In the genomic region with DNA sequence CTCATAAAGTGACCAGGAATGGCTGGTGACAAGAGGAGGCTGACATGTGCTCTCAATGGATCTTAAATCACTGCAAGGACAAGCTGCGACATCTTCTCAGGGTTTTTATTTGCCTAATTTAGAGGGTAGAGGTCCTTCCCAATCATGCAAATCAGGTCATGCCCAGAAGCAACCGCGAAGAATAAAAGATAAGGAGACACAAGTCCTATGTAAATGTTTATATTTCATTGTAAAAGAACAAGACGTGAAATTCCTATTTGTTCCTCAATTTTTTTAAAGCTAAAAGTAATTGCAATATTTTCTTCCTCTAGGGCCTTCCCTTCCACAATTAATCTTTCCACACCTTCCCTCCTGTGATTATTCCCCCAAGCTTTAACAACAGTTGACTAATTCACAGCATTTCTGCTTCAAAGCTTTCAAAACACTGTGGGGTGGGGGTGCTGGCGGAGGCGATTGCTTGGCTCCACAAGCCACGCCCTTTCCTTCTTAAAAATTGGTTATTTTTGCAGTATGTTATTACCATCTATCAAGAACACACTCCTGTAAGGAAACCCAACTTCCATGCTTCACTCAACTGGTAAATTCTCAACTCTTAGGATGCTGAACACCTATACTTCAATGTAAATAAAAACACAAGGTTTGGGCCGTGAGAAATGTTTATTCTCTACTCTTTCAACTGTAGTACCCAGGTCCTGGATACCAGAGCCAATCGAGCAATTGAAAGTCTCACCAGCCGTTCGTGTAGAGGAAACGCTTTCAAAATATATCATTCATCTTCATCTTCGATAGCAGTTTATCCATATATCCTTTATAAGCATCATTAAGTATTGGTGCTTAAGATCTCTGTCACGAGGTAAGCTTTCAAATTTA, we compare ENCODE assay signal across 9 mouse cellular contexts. TPM values are rescaled to one million over a fixed set of nuclear protein-coding genes. Genes with fewer than 3 reads are reported as not detected.
A peak's percentile ranks its signal among the peaks of the same experiment; 100 is the strongest.
DNase-seq lines count a peak whose midpoint lies in the region; ATAC-seq and TF ChIP-seq lines count a peak whose summit lies in the region.
"Had no signal": no experiment of that assay in that cellular context is flagged by ENCODE, and none has a peak within 500 bp of the region (broad histone marks: within the 10 kb centered on the region; RNA-seq: fewer than 3 reads in every experiment).

No protein-coding gene starts in this region.

- peaks cover 13% of the 10 kb centered on the region for H3K4me1 ChIP-seq in heart, embryonic 11.5 days (ENCODE audit: control insufficient read depth, insufficient read depth, low read length)
- H3K4me1 ChIP-seq in heart, embryonic 16.5 days (ENCODE audit: control insufficient read depth, insufficient read depth, low read length) = peaks cover 20% of the 10 kb centered on the region
- H3K4me1 ChIP-seq in liver, postnatal 0 days (ENCODE audit: insufficient read depth) = peaks cover 26% of the 10 kb centered on the region
- peaks cover 21% of the 10 kb centered on the region for H3K4me1 ChIP-seq in stomach, embryonic 15.5 days

- ATAC-seq in heart, embryonic 11.5 days (replicated peaks; ENCODE audit: insufficient number of reproducible peaks, low FRiP score, low TSS enrichment) = no peak
- no peak for ATAC-seq in heart, embryonic 16.5 days (replicated peaks; ENCODE audit: extremely low read depth, insufficient read depth, low FRiP score)
- ATAC-seq in liver, postnatal 0 days = no peak
- ATAC-seq in stomach, embryonic 15.5 days (ENCODE audit: insufficient read depth, low FRiP score, low read depth) = no peak

- intact Hi-C loops in heart, postnatal 36 days (cut with DNase I) = loop anchor here (1.0 to 2.0 kb wide), 2 partner anchors 37 to 109 kb away; partner anchors contain the start of gene Slc26a8

- no peak for TF ChIP-seq CTCF in liver, postnatal 0 days (IDR thresholded peaks at IDR 0.05; ENCODE audit: low read depth)

- H3K27me3 ChIP-seq in heart, embryonic 11.5 days (ENCODE audit: control insufficient read depth, insufficient read depth, low read length) = no peaks in the 10 kb centered on the region
- H3K27me3 ChIP-seq in heart, embryonic 16.5 days (ENCODE audit: control insufficient read depth, insufficient read depth, low read length) = no peaks in the 10 kb centered on the region
- H3K27me3 ChIP-seq in liver, postnatal 0 days (ENCODE audit: insufficient read depth, low read length) = no peaks in the 10 kb centered on the region
- no peaks in the 10 kb centered on the region for H3K27me3 ChIP-seq in stomach, embryonic 15.5 days (replicated peaks)

- peak overlapping the region; percentile 94 for H3K4me3 ChIP-seq in heart, embryonic 11.5 days (ENCODE audit: low read depth, low read length)
- peak overlapping the region; percentile 80 for H3K4me3 ChIP-seq in heart, embryonic 16.5 days (ENCODE audit: low read length)
- peak overlapping the region; percentile 69 for H3K4me3 ChIP-seq in liver, postnatal 0 days (ENCODE audit: low read depth, low read length)
- peak overlapping the region; percentile 82 for H3K4me3 ChIP-seq in stomach, embryonic 15.5 days (replicated peaks)

- no peak for DNase-seq in heart, postnatal 36 days
- DNase-seq in Muller cell, postnatal 12 days (ENCODE audit: inconsistent ontology term) = peak; percentile 11
- DNase-seq in liver, postnatal 0 days = no peak
- DNase-seq in layer of hippocampus, adult 9-11 months = no peak
- DNase-seq in thymus, postnatal 0 days (ENCODE audit: low spot score) = no peak

- TF ChIP-seq EP300 in liver, postnatal 0 days (IDR thresholded peaks at IDR 0.05; ENCODE audit: low read depth) = peak; percentile 20; the same call in 1 of the 2 replicates

- H3K4me2 ChIP-seq in heart, embryonic 11.5 days = peak overlapping the region; percentile 100
- peak overlapping the region; percentile 99 for H3K4me2 ChIP-seq in heart, embryonic 16.5 days (ENCODE audit: low read depth, low read length)
- peak overlapping the region; percentile 90 for H3K4me2 ChIP-seq in liver, postnatal 0 days (ENCODE audit: low read depth, low read length)
- H3K4me2 ChIP-seq in stomach, embryonic 15.5 days = peak overlapping the region; percentile 97

- no peaks in the 10 kb centered on the region; the same call in 1 of the 2 replicates for H3K9me3 ChIP-seq in heart, embryonic 11.5 days (replicated peaks; ENCODE audit: control insufficient read depth, low read length)
- peaks cover 4% of the 10 kb centered on the region for H3K9me3 ChIP-seq in heart, embryonic 16.5 days (replicated peaks; ENCODE audit: control insufficient read depth, low read length)
- peaks cover 3% of the 10 kb centered on the region; the same call in 1 of the 2 replicates for H3K9me3 ChIP-seq in liver, postnatal 0 days (ENCODE audit: low read length)
- no peaks in the 10 kb centered on the region for H3K9me3 ChIP-seq in stomach, embryonic 15.5 days

- 18% methylated on average over 14 of the region's 14 CpGs for WGBS in heart, embryonic 11.5 days (ENCODE audit: insufficient replicate concordance)
- WGBS in heart, embryonic 16.5 days = 23% methylated on average over 14 of the region's 14 CpGs
- WGBS in liver, postnatal 0 days (ENCODE audit: insufficient replicate concordance) = 9% methylated on average over 14 of the region's 14 CpGs
- WGBS in stomach, embryonic 15.5 days = 7% methylated on average over 14 of the region's 14 CpGs

- H3K36me3 ChIP-seq in heart, embryonic 11.5 days (ENCODE audit: control insufficient read depth, insufficient read depth, low read length) = no peaks in the 10 kb centered on the region
- H3K36me3 ChIP-seq in heart, embryonic 16.5 days (ENCODE audit: control insufficient read depth, insufficient read depth) = no peaks in the 10 kb centered on the region
- H3K36me3 ChIP-seq in liver, postnatal 0 days (replicated peaks; ENCODE audit: insufficient read depth, low read length) = 0 out of 2 replicates have a peak, but pooled peaks cover 3% of the 10 kb centered on the region
- no peaks in the 10 kb centered on the region for H3K36me3 ChIP-seq in stomach, embryonic 15.5 days

- H3K9ac ChIP-seq in heart, embryonic 11.5 days (ENCODE audit: low read depth, low read length) = no peak overlapping the region
- H3K9ac ChIP-seq in heart, embryonic 16.5 days (ENCODE audit: low read length) = peak overlapping the region; percentile 98
- peak overlapping the region; percentile 86 for H3K9ac ChIP-seq in liver, postnatal 0 days (replicated peaks)
- H3K9ac ChIP-seq in stomach, embryonic 15.5 days = no peak overlapping the region

- no peak overlapping the region for H3K27ac ChIP-seq in heart, embryonic 11.5 days (ENCODE audit: low read depth, low read length)
- H3K27ac ChIP-seq in heart, embryonic 16.5 days (ENCODE audit: low read length) = no peak overlapping the region; the same call in 1 of the 2 replicates
- H3K27ac ChIP-seq in liver, postnatal 0 days (ENCODE audit: low read depth) = peak overlapping the region; percentile 95
- peak overlapping the region; percentile 97; the same call in 1 of the 2 replicates for H3K27ac ChIP-seq in stomach, embryonic 15.5 days

RNA-seq across cellular contexts. Expression of gene Brpf3, which starts 1.4 kb away (rescaled TPM):
- polyA plus RNA-seq in heart, embryonic 11.5 days (2014; fragmentation: Nextera tagmentation; extraction: Ambion mirVana) = 12.1 and 13.4 TPM in 2 replicates
- total RNA-seq in heart, postnatal 36 days (2021) = 10 to 100 TPM; 15.9 to 17.3 TPM
- polyA plus RNA-seq in heart, embryonic 16.5 days (2015; fragmentation: Nextera tagmentation; extraction: Ambion mirVana) = 6.7 and 7.2 TPM in 2 replicates
- 33.9 and 35.6 TPM in 2 replicates for polyA plus RNA-seq in liver, postnatal 0 days (2015; fragmentation: Nextera tagmentation; extraction: Ambion mirVana)
- 14.5 and 15.1 TPM in 2 replicates for polyA plus RNA-seq in stomach, embryonic 15.5 days (2015; fragmentation: Nextera tagmentation; extraction: Ambion mirVana)
- polyA plus RNA-seq in thymus, postnatal 0 days (2015; fragmentation: Nextera tagmentation; extraction: Ambion mirVana) = 6.2 and 8.6 TPM in 2 replicates

RNA-seq across cellular contexts. Expression of gene Mapk13, which starts 30.4 kb away (rescaled TPM):
- polyA plus RNA-seq in heart, embryonic 11.5 days (2014; fragmentation: Nextera tagmentation; extraction: Ambion mirVana) = 2.6 and 2.9 TPM in 2 replicates
- under 1 TPM in 1 of 2 experiments, not detected in 1; 0.19 TPM for total RNA-seq in heart, postnatal 36 days (2021)
- 4.3 and 8.8 TPM in 2 replicates for polyA plus RNA-seq in heart, embryonic 16.5 days (2015; fragmentation: Nextera tagmentation; extraction: Ambion mirVana)
- 25.2 and 27.6 TPM in 2 replicates for polyA plus RNA-seq in liver, postnatal 0 days (2015; fragmentation: Nextera tagmentation; extraction: Ambion mirVana)
- polyA plus RNA-seq in stomach, embryonic 15.5 days (2015; fragmentation: Nextera tagmentation; extraction: Ambion mirVana) = 95.5 and 115 TPM in 2 replicates
- polyA plus RNA-seq in thymus, postnatal 0 days (2015; fragmentation: Nextera tagmentation; extraction: Ambion mirVana) = 6.7 and 6.9 TPM in 2 replicates

RNA-seq across cellular contexts. Expression of gene Pnpla1, which starts 58.7 kb away (rescaled TPM):
- 0.06 TPM in 1 of 2 replicates, not detected in the other for polyA plus RNA-seq in heart, embryonic 11.5 days (2014; fragmentation: Nextera tagmentation; extraction: Ambion mirVana)
- not detected for total RNA-seq in heart, postnatal 36 days (2021)
- polyA plus RNA-seq in heart, embryonic 16.5 days (2015; fragmentation: Nextera tagmentation; extraction: Ambion mirVana) = 0.03 TPM in 1 of 2 replicates, not detected in the other
- polyA plus RNA-seq in liver, postnatal 0 days (2015; fragmentation: Nextera tagmentation; extraction: Ambion mirVana) = 0.09 and 0.16 TPM in 2 replicates
- polyA plus RNA-seq in stomach, embryonic 15.5 days (2015; fragmentation: Nextera tagmentation; extraction: Ambion mirVana) = 0.32 and 0.50 TPM in 2 replicates
- polyA plus RNA-seq in thymus, postnatal 0 days (2015; fragmentation: Nextera tagmentation; extraction: Ambion mirVana) = 0.10 TPM in 1 of 2 replicates, not detected in the other
- total RNA-seq: liver, adult 2 months had no signal
- polyA plus RNA-seq: liver, adult 2 months had no signal

Comparison
In these comparisons a context has a peak if more than half of its experiments do, and no peak if none do; other contexts are left out.
1. H3K9ac ChIP-seq: peak in heart, embryonic 16.5 days (single experiment) and liver, postnatal 0 days (single experiment); none in heart, embryonic 11.5 days (single experiment) and stomach, embryonic 15.5 days (single experiment).
2. H3K27ac ChIP-seq: peak in liver, postnatal 0 days (single experiment) and stomach, embryonic 15.5 days (single experiment); none in heart, embryonic 11.5 days (single experiment) and heart, embryonic 16.5 days (single experiment).
3. Peak in every context shown above with its lines, with median percentiles within 50 percentile points of each other: H3K4me2 ChIP-seq and H3K4me3 ChIP-seq.